Mouse (Mus musculus) embryonic facial prominence, embryonic 14.5 days (tissue): ENCODE results near the gene Pigb. TPM values are rescaled to one million over a fixed set of nuclear protein-coding genes. Genes with fewer than 3 reads are reported as not detected.
A peak's percentile ranks its signal among the peaks of the same experiment; 100 is the strongest.
"Not testable (repeated sequence)": the region's sequence is repeated elsewhere in the genome, so short reads cannot be mapped to it uniquely, and the experiment has no call there.

Source experiments
- ATAC-seq: fragments of 200-750 bp; cut with Nextera tagmentation; 2 replicates; pipeline ENCODE4 v1.8.0; 2017; ENCODE audit warnings: low read depth, moderate number of reproducible peaks, moderate TSS enrichment
- DNase-seq: peaks from one replicate; pipeline ENCODE4 v3.0.0-alpha.2; 2015; ENCODE audit warnings: low spot score
- H3K27ac ChIP-seq: fragments of 300-500 bp; sonication (generic); replicated peaks from 2 replicates; pipeline ENCODE4 v1.5.1; 2014; ENCODE audit warnings: low read depth, mild to moderate bottlenecking, low read length, moderate library complexity
- H3K27me3 ChIP-seq: fragments of 300-500 bp; sonication (generic); replicated peaks from 2 replicates; pipeline ENCODE4 v1.6.1; 2014; ENCODE audit warnings: low read length; ENCODE audit not compliant: control insufficient read depth, insufficient read depth
- H3K36me3 ChIP-seq: fragments of 300-500 bp; sonication (generic); 2 replicates; pipeline ENCODE4 v1.6.1; 2014; ENCODE audit warnings: low read length, mixed read lengths; ENCODE audit not compliant: control insufficient read depth, insufficient read depth
- H3K4me1 ChIP-seq: fragments of 300-500 bp; sonication (generic); 2 replicates; pipeline ENCODE4 v1.6.1; 2014; ENCODE audit warnings: antibody characterized with exemption, low read length; ENCODE audit not compliant: control insufficient read depth, insufficient read depth
- H3K4me2 ChIP-seq: fragments of 300-500 bp; sonication (generic); 2 replicates; pipeline ENCODE4 v1.6.1; 2014; ENCODE audit warnings: low read depth, mild to moderate bottlenecking, low read length, moderate library complexity, mixed read lengths
- H3K4me3 ChIP-seq: fragments of 300-500 bp; sonication (generic); 2 replicates; pipeline ENCODE4 v1.5.1; 2014; ENCODE audit warnings: low read depth, mild to moderate bottlenecking, low read length
- H3K9ac ChIP-seq: fragments of 300-500 bp; sonication (generic); 2 replicates; pipeline ENCODE4 v1.6.1; 2014; ENCODE audit warnings: low read depth, mild to moderate bottlenecking, low read length, moderate library complexity, mixed read lengths
- H3K9me3 ChIP-seq: fragments of 300-500 bp; sonication (generic); 2 replicates; pipeline ENCODE4 v1.6.1; 2016; ENCODE audit warnings: low read length; ENCODE audit not compliant: control insufficient read depth
- WGBS: fragments of 180-500 bp; shearing (Covaris S2); extraction: QIAGEN DNeasy Blood & Tissue Kit; methylation state at CpG from one replicate; pipeline ENCODE4 v1.1.7; 2014; 5-methylcytosine and 5-hydroxymethylcytosine counted together
- polyA plus RNA-seq: library from polyadenylated mRNA; unstranded; fragments of >200 nt; fragmentation: Nextera tagmentation; extraction: Ambion mirVana; gene quantifications from 2 replicates; pipeline ENCODE4 v1.2.1, GENCODE M21; 2014

Gene Pigb
- polyA plus RNA-seq, 1 experiment from 2014 or later, result 11.5 TPM

DNA sequence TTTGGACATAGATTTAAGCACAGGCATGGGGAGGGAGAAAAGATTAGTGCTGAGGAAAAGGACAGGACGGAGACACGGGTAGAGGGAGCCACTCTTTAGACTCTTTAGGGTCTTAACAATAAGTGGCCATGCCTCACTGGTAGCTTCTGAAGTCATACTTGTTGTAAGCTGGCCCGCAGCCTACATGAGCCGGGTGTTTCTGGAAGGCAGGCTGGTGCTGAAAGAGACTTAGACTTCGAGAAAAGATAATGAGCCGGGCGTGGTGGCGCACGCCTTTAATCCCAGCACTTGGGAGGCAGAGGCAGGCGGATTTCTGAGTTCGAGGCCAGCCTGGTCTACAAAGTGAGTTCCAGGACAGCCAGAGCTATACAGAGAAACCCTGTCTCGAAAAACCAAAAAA lies 39.2 kb upstream of the Pigb start:
- H3K36me3 ChIP-seq, H3K4me2 ChIP-seq, H3K4me1 ChIP-seq, H3K4me3 ChIP-seq, H3K9ac ChIP-seq, ATAC-seq, H3K9me3 ChIP-seq, H3K27me3 ChIP-seq, DNase-seq, H3K27ac ChIP-seq: not testable (repeated sequence)
- 83% methylated on average over 11 of the region's 12 CpGs for WGBS

DNA sequence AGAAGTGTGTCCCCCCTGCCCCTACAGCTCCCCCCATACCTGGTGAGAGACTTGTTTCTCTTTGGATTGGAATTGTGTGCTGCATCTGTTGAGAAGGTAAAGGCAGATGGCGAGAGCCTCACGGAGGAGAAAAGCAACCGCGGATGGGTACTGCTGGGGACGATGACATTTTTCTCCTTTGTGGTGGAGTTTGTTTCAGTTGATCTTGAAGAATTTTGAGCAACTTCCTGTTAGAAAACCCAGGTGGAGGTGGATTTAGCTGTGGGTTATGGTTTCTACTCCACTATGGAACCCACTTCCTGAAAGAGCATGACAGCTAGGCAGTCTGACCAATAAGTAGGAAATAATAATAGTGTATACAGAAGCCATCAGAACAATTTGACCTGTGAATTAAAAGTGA lies 33.0 kb upstream of the Pigb start:
- ATAC-seq (no peak), DNase-seq (no peak)
- 87% methylated on average over 5 of the region's 5 CpGs for WGBS
- H3K27ac ChIP-seq, result no peak overlapping the region
- H3K27me3 ChIP-seq, result no peaks in the 10 kb centered on the region
- peaks cover under 1% of the 10 kb centered on the region; the same call in 1 of the 2 replicates for H3K4me1 ChIP-seq
- no peak overlapping the region for H3K4me2 ChIP-seq
- 0 out of 2 replicates have a peak, but pooled peaks cover 3% of the 10 kb centered on the region for H3K36me3 ChIP-seq
- no peak overlapping the region for H3K4me3 ChIP-seq
- no peak overlapping the region for H3K9ac ChIP-seq
- H3K9me3 ChIP-seq, result no peaks in the 10 kb centered on the region

DNA sequence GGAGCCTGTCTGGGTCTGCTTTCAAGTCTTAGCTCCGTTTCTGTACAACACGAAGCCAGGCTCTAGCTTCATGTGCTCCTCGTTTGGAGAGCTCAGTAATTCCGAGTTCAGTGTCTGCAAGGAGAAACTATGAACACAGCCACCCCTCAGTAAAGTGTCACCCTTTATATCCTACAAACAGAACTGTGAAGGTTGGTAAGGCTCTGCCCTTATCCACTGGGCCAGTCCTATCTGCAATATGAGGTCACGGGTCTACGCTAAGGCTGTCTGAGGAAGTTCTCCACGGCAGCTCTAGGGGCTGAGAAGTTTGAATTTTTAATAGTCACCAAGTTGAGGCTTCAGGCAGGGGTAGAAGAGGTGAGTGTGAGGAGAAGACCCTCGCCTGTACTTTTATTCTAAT lies 32.2 kb upstream of the Pigb start:
- Histone ChIP-seq H3K9me3 (no peaks in the 10 kb centered on the region), H3K27ac (no peak overlapping the region), H3K4me3 (no peak overlapping the region), H3K27me3 (no peaks in the 10 kb centered on the region), H3K4me2 (no peak overlapping the region), H3K36me3 (0 out of 2 replicates have a peak, but pooled peaks cover 3% of the 10 kb centered on the region), H3K4me1 (peaks cover 8% of the 10 kb centered on the region), H3K9ac (no peak overlapping the region)
- ATAC-seq (no peak), DNase-seq (no peak)
- WGBS, result 78% methylated on average over 8 of the region's 8 CpGs

DNA sequence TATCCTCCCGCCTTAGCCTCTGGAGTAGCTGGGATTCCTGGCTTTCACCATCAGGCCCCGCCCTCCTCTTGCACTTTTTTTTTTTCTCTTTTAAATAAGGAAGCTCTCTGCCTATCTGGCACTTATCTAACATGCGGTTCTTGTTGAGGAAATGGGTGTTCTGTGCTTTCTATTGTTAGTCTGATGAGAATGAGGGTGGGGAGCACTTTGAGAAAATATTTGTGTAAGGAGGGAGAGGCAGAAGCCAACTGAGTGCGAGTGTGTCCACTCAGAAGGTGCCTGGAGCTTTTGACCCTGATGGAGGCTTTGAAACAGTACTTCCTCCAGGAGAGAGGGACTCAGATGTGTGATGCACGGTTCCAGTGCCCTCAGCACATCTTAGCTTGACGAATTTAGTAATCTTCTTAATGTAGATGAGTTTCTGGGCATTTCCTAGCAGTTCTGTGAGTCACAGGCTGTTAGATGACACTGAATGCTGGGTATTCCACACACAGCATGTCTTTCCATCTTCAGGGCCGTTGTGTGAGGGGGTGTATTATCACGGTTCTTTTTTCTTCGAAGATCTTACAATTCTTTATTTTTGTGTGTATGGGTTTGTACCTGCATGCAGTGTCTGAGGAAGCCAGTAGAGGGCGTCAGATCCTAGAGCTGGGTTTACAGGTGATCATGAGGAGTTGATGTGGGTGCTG lies 30.9 kb upstream of the Pigb start:
- no peak overlapping the region for H3K9ac ChIP-seq
- H3K4me1 ChIP-seq, result peaks cover 13% of the 10 kb centered on the region
- WGBS, result 72% methylated on average over 10 of the region's 10 CpGs
- ATAC-seq (no peak), DNase-seq (peak; percentile 7)
- H3K27ac ChIP-seq, result no peak overlapping the region
- no peaks in the 10 kb centered on the region for H3K9me3 ChIP-seq
- H3K4me3 ChIP-seq, result no peak overlapping the region
- H3K36me3 ChIP-seq, result 0 out of 2 replicates have a peak, but pooled peaks cover under 1% of the 10 kb centered on the region
- H3K4me2 ChIP-seq, result no peak overlapping the region
- H3K27me3 ChIP-seq, result no peaks in the 10 kb centered on the region

DNA sequence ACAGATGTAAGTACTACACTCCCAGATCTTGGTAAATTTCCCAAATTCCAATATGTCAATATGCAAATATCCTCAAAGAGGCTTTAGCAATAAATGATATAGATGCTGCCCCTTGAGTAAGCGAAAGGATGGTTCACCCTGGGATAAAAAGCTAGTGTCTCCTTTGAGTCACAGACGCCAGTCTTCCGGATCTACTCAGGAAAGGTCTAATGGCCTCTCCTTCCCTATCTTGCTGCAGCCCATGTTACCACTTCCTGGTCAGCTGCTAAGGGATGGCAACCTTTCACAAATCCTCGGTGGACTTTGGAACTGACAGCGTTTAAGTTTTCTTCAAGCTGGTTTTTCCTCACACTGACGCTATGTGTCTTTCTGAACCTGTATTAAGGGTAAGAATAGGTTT lies 28.5 kb upstream of the Pigb start:
- 80% methylated on average over 6 of the region's 6 CpGs for WGBS
- Histone ChIP-seq H3K9me3 (no peaks in the 10 kb centered on the region), H3K4me1 (peaks cover 20% of the 10 kb centered on the region), H3K27me3 (no peaks in the 10 kb centered on the region), H3K27ac (no peak overlapping the region), H3K9ac (no peak overlapping the region), H3K36me3 (no peaks in the 10 kb centered on the region), H3K4me3 (no peak overlapping the region), H3K4me2 (no peak overlapping the region)
- DNase-seq (no peak), ATAC-seq (no peak)

DNA sequence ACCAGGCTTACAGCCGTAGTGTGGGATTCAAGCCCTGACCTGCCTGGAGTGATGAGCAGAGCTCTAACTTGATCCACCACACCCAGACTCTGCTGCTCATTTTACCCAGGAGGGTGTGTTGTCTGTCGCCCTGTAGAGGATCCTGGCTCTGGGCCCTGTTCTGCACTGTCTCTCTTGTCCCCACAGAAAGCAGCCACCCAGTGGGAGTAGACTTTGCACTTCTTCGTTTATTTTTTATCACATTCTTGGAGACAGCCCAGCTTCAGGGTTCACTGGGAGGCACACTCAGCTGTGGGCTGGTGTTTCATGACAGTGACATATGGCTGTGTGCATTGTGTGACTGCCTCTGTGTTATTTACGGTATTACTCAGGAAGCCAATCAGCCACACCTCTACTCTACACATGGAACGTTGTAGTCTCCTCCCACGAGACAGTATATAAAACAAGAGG lies 28.1 kb upstream of the Pigb start:
- peak; percentile 83 for ATAC-seq
- H3K4me3 ChIP-seq, result no peak overlapping the region
- H3K27me3 ChIP-seq, result no peaks in the 10 kb centered on the region
- H3K9me3 ChIP-seq, result no peaks in the 10 kb centered on the region
- H3K27ac ChIP-seq, result peak overlapping the region; percentile 79
- H3K4me1 ChIP-seq, result peaks cover 24% of the 10 kb centered on the region
- H3K36me3 ChIP-seq, result no peaks in the 10 kb centered on the region
- WGBS, result 41% methylated on average over 6 of the region's 6 CpGs
- peak; percentile 85 for DNase-seq
- no peak overlapping the region for H3K9ac ChIP-seq
- peak overlapping the region; percentile 44; the same call in 1 of the 2 replicates for H3K4me2 ChIP-seq

DNA sequence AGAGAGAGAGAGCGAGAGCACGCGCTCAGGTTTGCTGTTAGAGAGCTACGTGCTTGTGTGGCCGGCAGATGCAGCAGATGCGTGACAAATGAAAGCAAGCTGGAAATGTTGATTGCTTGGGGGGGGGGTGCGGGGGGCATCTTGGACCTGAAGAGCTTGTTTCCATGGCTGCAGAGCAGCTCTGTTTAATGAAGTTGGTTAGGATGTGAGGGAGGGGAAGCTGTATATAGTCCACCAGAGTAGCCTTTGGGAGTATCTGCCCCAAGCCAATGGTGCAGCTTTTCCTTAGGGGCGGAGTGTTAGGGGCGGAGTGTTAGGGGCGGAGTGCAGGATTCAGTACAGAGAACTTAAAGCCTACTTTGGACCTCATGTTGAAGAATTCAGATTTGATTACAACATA lies 26.9 kb upstream of the Pigb start:
- Histone ChIP-seq H3K4me3 (peak overlapping the region; percentile 14; the same call in 1 of the 2 replicates), H3K4me2 (peak overlapping the region; percentile 44), H3K9ac (no peak overlapping the region), H3K27me3 (no peaks in the 10 kb centered on the region), H3K4me1 (peaks cover 25% of the 10 kb centered on the region), H3K27ac (peak overlapping the region; percentile 79), H3K36me3 (no peaks in the 10 kb centered on the region), H3K9me3 (no peaks in the 10 kb centered on the region)
- DNase-seq, result peak; percentile 80
- 9% methylated on average over 10 of the region's 10 CpGs for WGBS
- ATAC-seq, result peak; percentile 83

DNA sequence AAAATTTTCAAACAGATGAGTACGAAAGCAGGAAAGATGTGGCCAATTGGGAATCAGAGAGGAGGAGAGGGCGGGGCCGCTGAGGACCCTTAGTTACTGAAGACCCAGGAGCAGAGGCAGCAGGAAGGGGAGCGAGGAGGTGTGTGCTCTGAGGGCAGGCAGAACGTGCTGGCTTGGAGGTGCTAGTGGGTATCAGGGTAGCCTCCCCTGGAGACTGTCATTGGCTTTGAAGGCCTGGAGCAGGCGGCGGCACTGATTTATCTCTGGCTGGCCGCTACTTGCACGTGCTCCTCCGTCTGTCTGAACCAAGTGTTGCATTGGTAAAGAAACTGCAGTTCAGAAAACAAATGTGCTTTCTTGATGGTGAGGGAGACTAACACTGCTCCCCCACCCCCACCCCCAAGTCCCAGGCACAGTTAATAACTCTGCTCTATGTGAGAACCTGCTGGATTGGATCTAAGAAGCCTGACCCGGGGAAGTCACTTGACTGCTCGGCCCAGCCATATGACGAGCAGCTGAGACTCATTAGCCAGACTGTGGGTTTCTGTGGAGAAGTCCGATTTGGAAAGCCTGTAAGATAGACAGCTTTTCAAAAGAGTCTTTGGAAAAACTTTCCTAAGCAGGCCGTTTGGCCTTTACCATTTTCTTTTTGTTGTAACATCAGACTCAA lies 23.6 kb upstream of the Pigb start:
- Histone ChIP-seq H3K36me3 (no peaks in the 10 kb centered on the region), H3K9ac (peak overlapping the region; percentile 34; the same call in 1 of the 2 replicates), H3K9me3 (no peaks in the 10 kb centered on the region), H3K4me3 (peak overlapping the region; percentile 21), H3K27ac (peak overlapping the region; percentile 65), H3K4me1 (peaks cover 25% of the 10 kb centered on the region), H3K27me3 (no peaks in the 10 kb centered on the region), H3K4me2 (peak overlapping the region; percentile 53)
- ATAC-seq, result no peak
- WGBS, result 9% methylated on average over 15 of the region's 15 CpGs
- peak; percentile 67 for DNase-seq
